Mouse (Mus musculus): Measurements from ENCODE around the gene Ccpg1. TPM values are rescaled to one million over a fixed set of nuclear protein-coding genes. Genes with fewer than 3 reads are reported as not detected.

The Ccpg1 gene
- polyA plus RNA-seq, 1 experiment = 41.5 TPM

DNA sequence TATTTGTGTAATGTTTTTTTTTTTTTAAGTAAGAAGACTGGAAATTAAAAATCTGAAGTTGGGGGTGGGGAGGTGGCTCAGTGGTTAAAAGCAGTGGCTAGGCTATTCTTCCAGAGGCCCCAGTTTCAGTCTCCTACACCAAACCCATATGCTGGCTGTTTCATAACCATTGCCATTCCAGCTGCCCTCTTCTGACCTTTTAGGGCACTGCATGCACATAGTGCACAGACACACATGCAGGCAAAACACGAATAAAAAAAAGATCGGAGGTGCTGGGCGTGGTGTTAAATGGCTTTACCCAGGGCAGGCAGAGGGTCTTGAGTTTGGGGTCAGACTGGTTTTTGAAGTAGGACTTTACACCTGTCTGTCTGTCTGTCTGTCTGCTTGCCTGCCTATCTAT lies 20.9 kb downstream of the Ccpg1 start:
- H3K4me1 ChIP-seq (ENCODE audit: control insufficient read depth, insufficient read depth, low read length) = no peaks in the 10 kb centered on the region
- H3K27me3 ChIP-seq (ENCODE audit: control insufficient read depth, insufficient read depth, low read length, poor library complexity, severe bottlenecking) = no peaks in the 10 kb centered on the region
- TF ChIP-seq CTCF (IDR thresholded peaks at IDR 0.05; ENCODE audit: low read depth, low read length) (no peak), EP300 (IDR thresholded peaks at IDR 0.05; ENCODE audit: insufficient read depth, low read depth, low read length) (no peak), POLR2A (IDR thresholded peaks at IDR 0.05; ENCODE audit: insufficient read depth, low read length) (no peak)
- peaks cover 6% of the 10 kb centered on the region; the same call in 1 of the 2 replicates for H3K36me3 ChIP-seq (ENCODE audit: control insufficient read depth, insufficient read depth, low read length, poor library complexity, severe bottlenecking)
- H3K9ac ChIP-seq (ENCODE audit: low read depth, poor library complexity, severe bottlenecking) = no peak overlapping the region
- H3K27ac ChIP-seq (ENCODE audit: insufficient read depth, low read length) = no peak overlapping the region
- no peak overlapping the region for H3K4me3 ChIP-seq (ENCODE audit: low read depth, low read length)
- no peaks in the 10 kb centered on the region for H3K9me3 ChIP-seq (replicated peaks; ENCODE audit: control insufficient read depth, insufficient read depth, low read length, poor library complexity, severe bottlenecking)

DNA sequence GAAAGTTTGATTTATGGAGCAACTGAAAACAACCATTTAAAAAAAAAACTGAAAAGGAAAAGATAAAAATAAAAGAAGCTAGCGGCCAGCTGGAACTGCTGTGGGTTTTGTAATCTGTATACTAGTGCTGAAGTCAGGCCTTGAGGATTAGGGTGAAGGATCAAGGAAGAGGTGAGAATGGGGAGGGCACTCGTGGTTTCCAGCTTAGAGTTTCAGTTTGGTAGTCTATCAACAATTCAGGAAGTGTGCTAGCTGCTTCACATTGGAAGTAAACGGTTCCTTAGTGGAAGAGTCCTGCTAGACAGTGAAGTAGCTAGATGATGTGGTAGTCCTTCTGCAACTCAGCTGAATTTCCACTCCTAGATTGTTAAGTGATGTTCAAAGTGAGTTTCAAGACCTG lies 23.2 kb downstream of the Ccpg1 start:
- no peaks in the 10 kb centered on the region for H3K9me3 ChIP-seq (replicated peaks; ENCODE audit: control insufficient read depth, insufficient read depth, low read length, poor library complexity, severe bottlenecking)
- H3K9ac ChIP-seq (ENCODE audit: low read depth, poor library complexity, severe bottlenecking) = no peak overlapping the region
- H3K27ac ChIP-seq (ENCODE audit: insufficient read depth, low read length) = no peak overlapping the region
- H3K4me1 ChIP-seq (ENCODE audit: control insufficient read depth, insufficient read depth, low read length) = no peaks in the 10 kb centered on the region
- no peak overlapping the region for H3K4me3 ChIP-seq (ENCODE audit: low read depth, low read length)
- H3K27me3 ChIP-seq (ENCODE audit: control insufficient read depth, insufficient read depth, low read length, poor library complexity, severe bottlenecking) = no peaks in the 10 kb centered on the region
- TF ChIP-seq EP300 (IDR thresholded peaks at IDR 0.05; ENCODE audit: insufficient read depth, low read depth, low read length) = no peak
- no peak for TF ChIP-seq CTCF (IDR thresholded peaks at IDR 0.05; ENCODE audit: low read depth, low read length)
- no peak for TF ChIP-seq POLR2A (IDR thresholded peaks at IDR 0.05; ENCODE audit: insufficient read depth, low read length)
- H3K36me3 ChIP-seq (ENCODE audit: control insufficient read depth, insufficient read depth, low read length, poor library complexity, severe bottlenecking) = peaks cover 11% of the 10 kb centered on the region

DNA sequence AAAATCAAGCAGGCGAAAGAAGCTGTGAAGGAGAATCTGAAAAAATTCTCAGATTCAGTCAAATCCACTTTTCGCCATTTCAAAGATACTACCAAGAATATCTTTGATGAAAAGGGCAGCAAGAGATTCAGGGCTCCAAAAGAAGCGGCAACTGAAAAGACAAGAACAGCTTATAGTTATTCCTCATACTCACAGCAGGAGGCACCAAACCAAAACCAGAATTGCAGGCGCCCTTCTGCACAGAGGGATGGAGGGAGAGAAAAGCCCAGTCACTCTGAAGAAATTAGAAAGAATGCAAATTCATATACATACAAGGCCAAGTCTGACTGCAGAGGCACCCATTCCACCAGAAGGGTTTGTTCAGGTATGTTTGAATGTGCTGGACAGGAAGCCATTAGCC lies 27.4 kb downstream of the Ccpg1 start:
- no peak overlapping the region for H3K9ac ChIP-seq (ENCODE audit: low read depth, poor library complexity, severe bottlenecking)
- TF ChIP-seq EP300 (IDR thresholded peaks at IDR 0.05; ENCODE audit: insufficient read depth, low read depth, low read length) (no peak), CTCF (IDR thresholded peaks at IDR 0.05; ENCODE audit: low read depth, low read length) (no peak), POLR2A (IDR thresholded peaks at IDR 0.05; ENCODE audit: insufficient read depth, low read length) (no peak)
- no peak overlapping the region for H3K4me3 ChIP-seq (ENCODE audit: low read depth, low read length)
- no peaks in the 10 kb centered on the region for H3K4me1 ChIP-seq (ENCODE audit: control insufficient read depth, insufficient read depth, low read length)
- H3K27me3 ChIP-seq (ENCODE audit: control insufficient read depth, insufficient read depth, low read length, poor library complexity, severe bottlenecking) = no peaks in the 10 kb centered on the region
- H3K27ac ChIP-seq (ENCODE audit: insufficient read depth, low read length) = no peak overlapping the region
- no peaks in the 10 kb centered on the region for H3K9me3 ChIP-seq (replicated peaks; ENCODE audit: control insufficient read depth, insufficient read depth, low read length, poor library complexity, severe bottlenecking)
- H3K36me3 ChIP-seq (ENCODE audit: control insufficient read depth, insufficient read depth, low read length, poor library complexity, severe bottlenecking) = peaks cover 30% of the 10 kb centered on the region

DNA sequence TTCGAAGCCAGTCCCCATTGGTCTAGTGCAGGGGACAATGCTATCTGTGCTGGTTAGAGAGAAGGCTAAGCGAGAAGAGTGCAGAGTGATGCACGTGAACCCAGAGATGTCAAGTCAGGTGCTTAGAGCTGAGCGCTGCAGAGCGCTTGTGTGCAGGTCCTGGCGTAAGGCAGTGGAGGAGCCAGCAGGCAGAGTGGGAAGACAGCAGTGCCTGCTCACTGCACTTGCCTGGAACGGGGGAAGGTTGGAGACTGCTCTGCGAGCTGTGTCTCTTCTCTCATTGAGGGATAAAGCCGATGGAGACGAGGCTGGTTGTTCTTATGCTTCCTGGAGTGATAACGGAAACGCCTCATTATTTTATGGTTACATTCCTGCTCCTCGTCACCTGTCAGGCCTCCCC lies 29.5 kb downstream of the Ccpg1 start:
- no peak overlapping the region for H3K4me3 ChIP-seq (ENCODE audit: low read depth, low read length)
- H3K9me3 ChIP-seq (replicated peaks; ENCODE audit: control insufficient read depth, insufficient read depth, low read length, poor library complexity, severe bottlenecking) = no peaks in the 10 kb centered on the region
- H3K4me1 ChIP-seq (ENCODE audit: control insufficient read depth, insufficient read depth, low read length) = no peaks in the 10 kb centered on the region
- no peak for TF ChIP-seq POLR2A (IDR thresholded peaks at IDR 0.05; ENCODE audit: insufficient read depth, low read length)
- TF ChIP-seq CTCF (IDR thresholded peaks at IDR 0.05; ENCODE audit: low read depth, low read length) = no peak
- TF ChIP-seq EP300 (IDR thresholded peaks at IDR 0.05; ENCODE audit: insufficient read depth, low read depth, low read length) = no peak
- H3K27ac ChIP-seq (ENCODE audit: insufficient read depth, low read length) = no peak overlapping the region
- H3K36me3 ChIP-seq (ENCODE audit: control insufficient read depth, insufficient read depth, low read length, poor library complexity, severe bottlenecking) = peaks cover 30% of the 10 kb centered on the region
- H3K9ac ChIP-seq (ENCODE audit: low read depth, poor library complexity, severe bottlenecking) = no peak overlapping the region
- H3K27me3 ChIP-seq (ENCODE audit: control insufficient read depth, insufficient read depth, low read length, poor library complexity, severe bottlenecking) = no peaks in the 10 kb centered on the region

DNA sequence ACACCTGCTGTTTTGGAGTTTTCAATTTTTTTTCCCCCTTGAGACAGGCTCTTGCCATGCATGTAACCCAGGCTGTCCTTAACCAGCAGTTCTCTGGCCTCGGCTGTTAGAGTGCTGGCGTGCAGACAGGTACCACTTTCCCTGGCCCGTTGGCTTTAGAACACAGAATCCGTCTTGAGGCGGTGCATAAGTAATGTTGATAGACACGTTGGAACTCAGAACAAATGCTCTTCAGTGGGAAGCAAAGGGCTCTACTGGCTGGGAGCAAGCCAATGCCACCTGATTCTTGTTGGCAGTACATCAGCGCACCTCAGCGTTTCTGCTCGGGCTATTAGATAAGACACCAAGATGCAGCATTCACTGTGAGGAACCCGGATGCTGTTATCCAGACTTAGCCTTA lies 34.6 kb downstream of the Ccpg1 start:
- Histone ChIP-seq H3K9me3 (replicated peaks; ENCODE audit: control insufficient read depth, insufficient read depth, low read length, poor library complexity, severe bottlenecking) (no peaks in the 10 kb centered on the region), H3K36me3 (ENCODE audit: control insufficient read depth, insufficient read depth, low read length, poor library complexity, severe bottlenecking) (peaks cover 17% of the 10 kb centered on the region)

DNA sequence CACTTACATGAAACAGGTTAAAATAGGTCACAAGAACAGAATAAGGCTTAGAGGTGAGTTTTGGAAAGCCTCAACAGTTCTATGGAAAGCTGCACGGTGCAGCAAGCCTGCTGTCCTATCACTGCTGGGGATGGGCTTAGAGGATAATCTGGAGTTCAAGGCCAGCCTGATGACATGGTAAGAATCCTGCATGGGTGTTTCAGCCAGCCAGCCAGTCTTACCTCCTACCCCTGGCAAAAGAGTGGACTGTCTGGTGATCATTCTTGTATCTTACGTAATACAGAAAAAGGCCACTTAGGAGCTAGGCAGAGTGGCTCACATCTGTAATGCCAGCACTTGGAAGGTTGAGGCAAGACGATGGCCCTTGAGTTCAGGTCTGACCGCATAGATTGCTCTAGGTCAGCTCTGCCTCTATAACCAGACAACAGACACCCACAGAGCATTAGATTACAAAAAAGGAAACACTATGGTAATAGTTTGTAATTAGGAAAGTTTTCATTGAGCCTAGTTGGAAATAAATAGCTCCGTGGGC lies 35.4 kb downstream of the Ccpg1 start:
- Histone ChIP-seq H3K36me3 (ENCODE audit: control insufficient read depth, insufficient read depth, low read length, poor library complexity, severe bottlenecking) (peaks cover 16% of the 10 kb centered on the region), H3K27me3 (ENCODE audit: control insufficient read depth, insufficient read depth, low read length, poor library complexity, severe bottlenecking) (no peaks in the 10 kb centered on the region), H3K9ac (ENCODE audit: low read depth, poor library complexity, severe bottlenecking) (no peak overlapping the region), H3K9me3 (replicated peaks; ENCODE audit: control insufficient read depth, insufficient read depth, low read length, poor library complexity, severe bottlenecking) (no peaks in the 10 kb centered on the region), H3K4me3 (ENCODE audit: low read depth, low read length) (no peak overlapping the region), H3K4me1 (ENCODE audit: control insufficient read depth, insufficient read depth, low read length) (no peaks in the 10 kb centered on the region), H3K27ac (ENCODE audit: insufficient read depth, low read length) (no peak overlapping the region)
- TF ChIP-seq CTCF (IDR thresholded peaks at IDR 0.05; ENCODE audit: low read depth, low read length) = no peak
- no peak for TF ChIP-seq POLR2A (IDR thresholded peaks at IDR 0.05; ENCODE audit: insufficient read depth, low read length)
- no peak for TF ChIP-seq EP300 (IDR thresholded peaks at IDR 0.05; ENCODE audit: insufficient read depth, low read depth, low read length)

More for the DNA sequence above, 34.6 kb downstream of the Ccpg1 start:
- no peaks in the 10 kb centered on the region for H3K27me3 ChIP-seq (ENCODE audit: control insufficient read depth, insufficient read depth, low read length, poor library complexity, severe bottlenecking)
- TF ChIP-seq CTCF (IDR thresholded peaks at IDR 0.05; ENCODE audit: low read depth, low read length) = no peak
- TF ChIP-seq EP300 (IDR thresholded peaks at IDR 0.05; ENCODE audit: insufficient read depth, low read depth, low read length) = no peak
- no peak for TF ChIP-seq POLR2A (IDR thresholded peaks at IDR 0.05; ENCODE audit: insufficient read depth, low read length)
- no peak overlapping the region for H3K4me3 ChIP-seq (ENCODE audit: low read depth, low read length)
- no peaks in the 10 kb centered on the region for H3K4me1 ChIP-seq (ENCODE audit: control insufficient read depth, insufficient read depth, low read length)
- no peak overlapping the region for H3K9ac ChIP-seq (ENCODE audit: low read depth, poor library complexity, severe bottlenecking)
- no peak overlapping the region for H3K27ac ChIP-seq (ENCODE audit: insufficient read depth, low read length)

Measured in ES-Bruce4 (cell line).